Mouse (Mus musculus) bone marrow, adult 2 months (tissue): ENCODE results near the gene Gm10300.

Source experiments
- CTCF ChIP-seq: fragments of 200-500 bp; IDR thresholded peaks from 2 replicates; pipeline ENCODE4 v1.5.1; 2011; ENCODE audit warnings: low read length, control low read depth; ENCODE audit not compliant: control insufficient read depth, insufficient read depth
- POLR2A ChIP-seq: fragments of 200-500 bp; IDR thresholded peaks from 2 replicates; pipeline ENCODE4 v1.6.1; 2011; ENCODE audit warnings: low read depth, mild to moderate bottlenecking, control low read depth, low read length, borderline replicate concordance; ENCODE audit not compliant: control insufficient read depth

GRCm38 (mm10) chr4:132039521-132039920, 35.0 kb upstream of the Gm10300 start:
- TF ChIP-seq CTCF (no peak), POLR2A (no peak)
